Mouse (Mus musculus): ENCODE results near the gene Spata13. TPM values are rescaled to one million over a fixed set of nuclear protein-coding genes. Genes with fewer than 3 reads are reported as not detected.

The Spata13 gene
- total and polyA plus RNA-seq, 2 experiments from 2014 or later = 16.5 to 34.1 TPM

GRCm38 (mm10) chr14:60777485-60777919 is 143.7 kb downstream of the Spata13 start:
- TF ChIP-seq CTCF (IDR thresholded peaks at IDR 0.05; ENCODE audit: low read depth) = no peak
- Histone ChIP-seq H3K4me2 (ENCODE audit: low read depth, low read length) (no peak overlapping the region), H3K36me3 (ENCODE audit: insufficient read depth, low read length) (no peaks in the 10 kb centered on the region), H3K27me3 (ENCODE audit: insufficient read depth, low read length) (no peaks in the 10 kb centered on the region), H3K27ac (no peak overlapping the region), H3K9ac (replicated peaks; ENCODE audit: low read length) (no peak overlapping the region), H3K9me3 (ENCODE audit: low read length) (no peaks in the 10 kb centered on the region), H3K4me1 (ENCODE audit: insufficient read depth, low read length) (no peaks in the 10 kb centered on the region), H3K4me3 (ENCODE audit: low read length) (no peak overlapping the region)
- ATAC-seq = no peak
- no peak for DNase-seq (ENCODE audit: low spot score)
- 94% methylated on average over 5 of the region's 5 CpGs for WGBS

- TF ChIP-seq CTCF (IDR thresholded peaks at IDR 0.05; ENCODE audit: low read depth) = no peak
- no peak overlapping the region for H3K4me3 ChIP-seq (ENCODE audit: low read length)
- no peak for ATAC-seq
- H3K27ac ChIP-seq = no peak overlapping the region
- no peak overlapping the region for H3K4me2 ChIP-seq (ENCODE audit: low read depth, low read length)
- H3K9ac ChIP-seq (replicated peaks; ENCODE audit: low read length) = no peak overlapping the region
- H3K27me3 ChIP-seq (ENCODE audit: insufficient read depth, low read length) = no peaks in the 10 kb centered on the region
- WGBS = 95% methylated on average over 7 of the region's 7 CpGs
- no peaks in the 10 kb centered on the region for H3K36me3 ChIP-seq (ENCODE audit: insufficient read depth, low read length)
- no peaks in the 10 kb centered on the region for H3K4me1 ChIP-seq (ENCODE audit: insufficient read depth, low read length)
- DNase-seq (ENCODE audit: low spot score) = no peak
- no peaks in the 10 kb centered on the region for H3K9me3 ChIP-seq (ENCODE audit: low read length)
Observed at GRCm38 (mm10) chr14:60779198-60779597, 145.4 kb downstream of the Spata13 start.

- no peak overlapping the region for H3K9ac ChIP-seq (replicated peaks; ENCODE audit: low read length)
- H3K9me3 ChIP-seq (ENCODE audit: low read length) = no peaks in the 10 kb centered on the region
- H3K36me3 ChIP-seq (ENCODE audit: insufficient read depth, low read length) = no peaks in the 10 kb centered on the region
- no peaks in the 10 kb centered on the region for H3K27me3 ChIP-seq (ENCODE audit: insufficient read depth, low read length)
- 0 out of 2 replicates have a peak, but pooled peaks cover 5% of the 10 kb centered on the region for H3K4me1 ChIP-seq (ENCODE audit: insufficient read depth, low read length)
- DNase-seq (ENCODE audit: low spot score) = no peak
- H3K4me3 ChIP-seq (ENCODE audit: low read length) = no peak overlapping the region
- WGBS = 46% methylated on average over 7 of the region's 7 CpGs
- no peak overlapping the region for H3K27ac ChIP-seq
- no peak overlapping the region for H3K4me2 ChIP-seq (ENCODE audit: low read depth, low read length)
- no peak for TF ChIP-seq CTCF (IDR thresholded peaks at IDR 0.05; ENCODE audit: low read depth)
- no peak for ATAC-seq
Observed at GRCm38 (mm10) chr14:60782121-60782656, 148.4 kb downstream of the Spata13 start.

- H3K4me1 ChIP-seq (ENCODE audit: insufficient read depth, low read length) = 0 out of 2 replicates have a peak, but pooled peaks cover 5% of the 10 kb centered on the region
- no peak overlapping the region for H3K9ac ChIP-seq (replicated peaks; ENCODE audit: low read length)
- TF ChIP-seq CTCF (IDR thresholded peaks at IDR 0.05; ENCODE audit: low read depth) = no peak
- H3K4me3 ChIP-seq (ENCODE audit: low read length) = no peak overlapping the region
- no peaks in the 10 kb centered on the region for H3K27me3 ChIP-seq (ENCODE audit: insufficient read depth, low read length)
- H3K4me2 ChIP-seq (ENCODE audit: low read depth, low read length) = no peak overlapping the region
- ATAC-seq (no peak), DNase-seq (ENCODE audit: low spot score) (no peak)
- H3K27ac ChIP-seq = no peak overlapping the region
- no peaks in the 10 kb centered on the region for H3K36me3 ChIP-seq (ENCODE audit: insufficient read depth, low read length)
- no peaks in the 10 kb centered on the region for H3K9me3 ChIP-seq (ENCODE audit: low read length)
- 49% methylated on average over 8 of the region's 8 CpGs for WGBS
Observed at GRCm38 (mm10) chr14:60783196-60783595, 149.4 kb downstream of the Spata13 start.

GRCm38 (mm10) chr14:60784427-60785315 is 150.9 kb downstream of the Spata13 start, which contains the start of gene Mipep:
TSS of gene Mipep (plus strand) at chr14:60784573.
- Histone ChIP-seq H3K4me1 (ENCODE audit: insufficient read depth, low read length) (0 out of 2 replicates have a peak, but pooled peaks cover 5% of the 10 kb centered on the region), H3K36me3 (ENCODE audit: insufficient read depth, low read length) (no peaks in the 10 kb centered on the region), H3K4me2 (ENCODE audit: low read depth, low read length) (peak within 1 kb of the TSS; percentile 80), H3K9ac (replicated peaks; ENCODE audit: low read length) (peak within 1 kb of the TSS; percentile 65), H3K27ac (peak within 1 kb of the TSS; percentile 64), H3K4me3 (ENCODE audit: low read length) (peak within 1 kb of the TSS; percentile 68), H3K9me3 (ENCODE audit: low read length) (no peaks in the 10 kb centered on the region), H3K27me3 (ENCODE audit: insufficient read depth, low read length) (no peaks in the 10 kb centered on the region)
- ATAC-seq = peak; percentile 93
- DNase-seq (ENCODE audit: low spot score) = peak; percentile 95
- peak; percentile 93 for TF ChIP-seq CTCF (IDR thresholded peaks at IDR 0.05; ENCODE audit: low read depth)
- WGBS = 1% methylated on average over 61 of the region's 61 CpGs

- Histone ChIP-seq H3K27me3 (ENCODE audit: insufficient read depth, low read length) (no peaks in the 10 kb centered on the region), H3K4me3 (ENCODE audit: low read length) (no peak overlapping the region), H3K4me2 (ENCODE audit: low read depth, low read length) (no peak overlapping the region), H3K36me3 (ENCODE audit: insufficient read depth, low read length) (peaks cover 3% of the 10 kb centered on the region; the same call in 1 of the 2 replicates), H3K9ac (replicated peaks; ENCODE audit: low read length) (no peak overlapping the region), H3K4me1 (ENCODE audit: insufficient read depth, low read length) (0 out of 2 replicates have a peak, but pooled peaks cover 2% of the 10 kb centered on the region), H3K9me3 (ENCODE audit: low read length) (no peaks in the 10 kb centered on the region), H3K27ac (no peak overlapping the region)
- TF ChIP-seq CTCF (IDR thresholded peaks at IDR 0.05; ENCODE audit: low read depth) = peak; percentile 77
- ATAC-seq (peak; percentile 78; the same call in 1 of the 2 replicates), DNase-seq (ENCODE audit: low spot score) (peak; percentile 72)
- 38% methylated on average over 3 of the region's 3 CpGs for WGBS
Observed at GRCm38 (mm10) chr14:60790103-60790502, 156.3 kb downstream of the Spata13 start.
